Mouse (Mus musculus): ENCODE measurements around the gene BC004004.
"Not testable (repeated sequence)": the region's sequence is repeated elsewhere in the genome, so short reads cannot be mapped to it uniquely, and the experiment has no call there.

The BC004004 gene

GRCm38 (mm10) chr17:29342010-29342910 is 73.7 kb downstream of the BC004004 start:
- DNase-seq (ENCODE audit: extremely low read depth, insufficient read length, low spot score): no peak

GRCm38 (mm10) chr17:29343241-29343640 is 74.7 kb downstream of the BC004004 start:
- DNase-seq (ENCODE audit: extremely low read depth, insufficient read length, low spot score): no peak

- no peak for DNase-seq (ENCODE audit: extremely low read depth, insufficient read length, low spot score)
Observed at GRCm38 (mm10) chr17:29345272-29345671, 76.7 kb downstream of the BC004004 start.

- peak; percentile 49 for DNase-seq (ENCODE audit: extremely low read depth, insufficient read length, low spot score)
Observed at GRCm38 (mm10) chr17:29346496-29347125, 78.0 kb downstream of the BC004004 start.

GRCm38 (mm10) chr17:29347126-29347644 is 78.6 kb downstream of the BC004004 start:
- DNase-seq (ENCODE audit: extremely low read depth, insufficient read length, low spot score): no peak

GRCm38 (mm10) chr17:29347645-29348256 is 79.2 kb downstream of the BC004004 start, which contains the start of gene Mtch1:
Gene Mtch1 (minus strand): TSS chr17:29347934.
- peak; percentile 99 for DNase-seq (ENCODE audit: extremely low read depth, insufficient read length, low spot score)

- no peak for DNase-seq (ENCODE audit: extremely low read depth, insufficient read length, low spot score)
Observed at GRCm38 (mm10) chr17:29348996-29349395, 80.4 kb downstream of the BC004004 start.

GRCm38 (mm10) chr17:29351056-29351455 is 82.5 kb downstream of the BC004004 start:
- DNase-seq (ENCODE audit: extremely low read depth, insufficient read length, low spot score): not testable (repeated sequence)

GRCm38 (mm10) chr17:29355461-29355840 is 86.9 kb downstream of the BC004004 start:
- no peak for DNase-seq (ENCODE audit: extremely low read depth, insufficient read length, low spot score)

- DNase-seq (ENCODE audit: extremely low read depth, insufficient read length, low spot score): no peak
Observed at GRCm38 (mm10) chr17:29355841-29356478, 87.4 kb downstream of the BC004004 start.

GRCm38 (mm10) chr17:29356479-29356856 is 87.9 kb downstream of the BC004004 start:
- DNase-seq (ENCODE audit: extremely low read depth, insufficient read length, low spot score): no peak

GRCm38 (mm10) chr17:29356882-29357281 is 88.3 kb downstream of the BC004004 start:
- DNase-seq (ENCODE audit: extremely low read depth, insufficient read length, low spot score): no peak

- DNase-seq (ENCODE audit: extremely low read depth, insufficient read length, low spot score): no peak
Observed at GRCm38 (mm10) chr17:29358928-29359327, 90.3 kb downstream of the BC004004 start.

- no peak for DNase-seq (ENCODE audit: extremely low read depth, insufficient read length, low spot score)
Observed at GRCm38 (mm10) chr17:29360761-29361221, 92.2 kb downstream of the BC004004 start, which contains the start of gene Fgd2. Gene Fgd2 (plus strand): TSS chr17:29360914.

GRCm38 (mm10) chr17:29361982-29362691 is 93.5 kb downstream of the BC004004 start:
- no peak for DNase-seq (ENCODE audit: extremely low read depth, insufficient read length, low spot score)

- DNase-seq (ENCODE audit: extremely low read depth, insufficient read length, low spot score): no peak
Observed at GRCm38 (mm10) chr17:29363109-29363508, 94.5 kb downstream of the BC004004 start.
